ENCODE assay signal across 9 mouse cellular contexts in genomic region chr2:25267241-25267640, GRCm38 (mm10). TPM values are rescaled to one million over a fixed set of nuclear protein-coding genes. Genes with fewer than 3 reads are reported as not detected.
DNase-seq lines count a peak whose midpoint lies in the region; ATAC-seq and TF ChIP-seq lines count a peak whose summit lies in the region.
"Had no signal": no experiment of that assay in that cellular context is flagged by ENCODE, and none has a peak within 500 bp of the region (broad histone marks: within the 10 kb centered on the region; RNA-seq: fewer than 3 reads in every experiment).

No protein-coding gene starts in this region.

- H3K36me3 ChIP-seq in erythroblast, embryonic 14.5 days (ENCODE audit: control insufficient read depth), result peaks cover 52% of the 10 kb centered on the region
- peaks cover 33% of the 10 kb centered on the region for H3K36me3 ChIP-seq in midbrain, embryonic 13.5 days
- peaks cover 5% of the 10 kb centered on the region; the same call in 1 of the 2 replicates for H3K36me3 ChIP-seq in midbrain, embryonic 16.5 days (ENCODE audit: control insufficient read depth, insufficient read depth, low read length)
- H3K36me3 ChIP-seq in intestine, embryonic 15.5 days, result peaks cover 24% of the 10 kb centered on the region
- H3K36me3 ChIP-seq in thymus, adult 2 months (ENCODE audit: control insufficient read depth, insufficient read depth, low read length), result peaks cover 12% of the 10 kb centered on the region

- no peak for ATAC-seq in erythroblast, adult 5-6 weeks (replicated peaks; ENCODE audit: low FRiP score, poor library complexity, severe bottlenecking)
- no peak for ATAC-seq in midbrain, embryonic 13.5 days
- no peak for ATAC-seq in midbrain, embryonic 16.5 days
- ATAC-seq in intestine, embryonic 15.5 days, result no peak; the same call in 1 of the 2 replicates

- H3K4me1 ChIP-seq in erythroblast, embryonic 14.5 days (ENCODE audit: control insufficient read depth), result peaks cover 89% of the 10 kb centered on the region
- peaks cover 69% of the 10 kb centered on the region for H3K4me1 ChIP-seq in midbrain, embryonic 13.5 days (replicated peaks)
- peaks cover 59% of the 10 kb centered on the region for H3K4me1 ChIP-seq in midbrain, embryonic 16.5 days (ENCODE audit: control insufficient read depth, insufficient read depth, low read length)
- peaks cover 53% of the 10 kb centered on the region for H3K4me1 ChIP-seq in intestine, embryonic 15.5 days (replicated peaks)
- H3K4me1 ChIP-seq in thymus, adult 2 months (replicated peaks; ENCODE audit: control insufficient read depth, insufficient read depth, low read length), result peaks cover 31% of the 10 kb centered on the region

- DNase-seq in telencephalon, adult 2 months (ENCODE audit: low read depth, low spot score), result peak; percentile 62
- DNase-seq in ovary, postnatal 10 days (ENCODE audit: low spot score), result no peak
- DNase-seq in thymus, adult 2 months, result no peak

- H3K27ac ChIP-seq in midbrain, embryonic 13.5 days, result peak overlapping the region; percentile 26; the same call in 1 of the 2 replicates
- no peak overlapping the region for H3K27ac ChIP-seq in midbrain, embryonic 16.5 days (ENCODE audit: low read length)
- peak overlapping the region; percentile 77 for H3K27ac ChIP-seq in intestine, embryonic 15.5 days
- H3K27ac ChIP-seq in thymus, adult 2 months (ENCODE audit: control insufficient read depth, insufficient read depth, low read length), result no peak overlapping the region
- H3K27ac ChIP-seq: limb, embryonic 15.5 days had no signal

- peak overlapping the region; percentile 100 for H3K4me2 ChIP-seq in midbrain, embryonic 13.5 days (replicated peaks)
- no peak overlapping the region for H3K4me2 ChIP-seq in midbrain, embryonic 16.5 days (ENCODE audit: low read length)
- H3K4me2 ChIP-seq in intestine, embryonic 15.5 days (replicated peaks), result peak overlapping the region; percentile 97
- H3K4me2 ChIP-seq: limb, embryonic 15.5 days had no signal

- peak overlapping the region; percentile 23; the same call in 1 of the 2 replicates for H3K9ac ChIP-seq in midbrain, embryonic 13.5 days (replicated peaks)
- no peak overlapping the region; the same call in 1 of the 2 replicates for H3K9ac ChIP-seq in midbrain, embryonic 16.5 days (ENCODE audit: low read depth, low read length)
- 0 out of 2 replicates have a peak overlapping the region, but pooled peaks have one; percentile 0 for H3K9ac ChIP-seq in intestine, embryonic 15.5 days
- H3K9ac ChIP-seq: limb, embryonic 15.5 days had no signal

- H3K4me3 ChIP-seq in erythroblast, embryonic 14.5 days (replicated peaks), result peak overlapping the region; percentile 7
- no peak overlapping the region for H3K4me3 ChIP-seq in midbrain, embryonic 13.5 days (replicated peaks)
- H3K4me3 ChIP-seq in midbrain, embryonic 16.5 days (ENCODE audit: low read depth, low read length), result no peak overlapping the region
- H3K4me3 ChIP-seq in intestine, embryonic 15.5 days (replicated peaks), result no peak overlapping the region
- no peak overlapping the region for H3K4me3 ChIP-seq in thymus, adult 2 months (ENCODE audit: control insufficient read depth, insufficient read depth, low read length)
- H3K4me3 ChIP-seq: limb, embryonic 15.5 days had no signal

- TF ChIP-seq CTCF in thymus, adult 2 months (IDR thresholded peaks at IDR 0.05; ENCODE audit: borderline replicate concordance, control insufficient read depth, extremely low read depth, insufficient read depth, low read length, poor library complexity), result no peak

- no peaks in the 10 kb centered on the region for H3K9me3 ChIP-seq in erythroblast, embryonic 14.5 days (ENCODE audit: control insufficient read depth, low read length)
- no peaks in the 10 kb centered on the region for H3K9me3 ChIP-seq in midbrain, embryonic 13.5 days
- no peaks in the 10 kb centered on the region for H3K9me3 ChIP-seq in midbrain, embryonic 16.5 days (replicated peaks; ENCODE audit: control insufficient read depth, low read length, poor library complexity, severe bottlenecking)
- no peaks in the 10 kb centered on the region for H3K9me3 ChIP-seq in intestine, embryonic 15.5 days
- H3K9me3 ChIP-seq: limb, embryonic 15.5 days had no signal

- H3K27me3 ChIP-seq in erythroblast, embryonic 14.5 days (ENCODE audit: control insufficient read depth), result no peaks in the 10 kb centered on the region
- H3K27me3 ChIP-seq in midbrain, embryonic 13.5 days, result peaks cover 16% of the 10 kb centered on the region
- peaks cover 6% of the 10 kb centered on the region for H3K27me3 ChIP-seq in midbrain, embryonic 16.5 days (ENCODE audit: control insufficient read depth, insufficient read depth, low read depth, low read length)
- H3K27me3 ChIP-seq in intestine, embryonic 15.5 days (replicated peaks), result peaks cover 6% of the 10 kb centered on the region
- H3K27me3 ChIP-seq in thymus, adult 2 months (ENCODE audit: control insufficient read depth, insufficient read depth, low read length), result no peaks in the 10 kb centered on the region

- TF ChIP-seq POLR2A in thymus, adult 2 months (IDR thresholded peaks at IDR 0.05; ENCODE audit: control insufficient read depth, extremely low read depth, insufficient read depth, low read length, poor library complexity), result no peak

RNA-seq across cellular contexts. Expression of gene Tprn, which starts 4.8 kb away (rescaled TPM):
- polyA plus RNA-seq in erythroblast, embryonic 14.5 days (2012), result 0.82 and 1.3 TPM in 2 replicates
- 1.5 and 4.0 TPM in 2 replicates for total RNA-seq in erythroblast, adult 5-6 weeks (2015; ENCODE audit: low replicate concordance)
- total RNA-seq in erythroblast, adult 5-6 weeks (2017; ENCODE audit: low replicate concordance), result 0.26 and 2.6 TPM in 2 replicates
- polyA plus RNA-seq in midbrain, embryonic 13.5 days (2015; fragmentation: Nextera tagmentation; extraction: Ambion mirVana), result 11.4 and 13.3 TPM in 2 replicates
- polyA plus RNA-seq in midbrain, embryonic 16.5 days (2015; fragmentation: Nextera tagmentation; extraction: Ambion mirVana), result 15.6 and 15.9 TPM in 2 replicates
- 20.7 and 23.6 TPM in 2 replicates for polyA plus RNA-seq in intestine, embryonic 15.5 days (2015; fragmentation: Nextera tagmentation; extraction: Ambion mirVana)
- 24.4 and 25.9 TPM in 2 replicates for polyA plus RNA-seq in thymus, adult 2 months (2012; rRNA removed)

RNA-seq across cellular contexts. Expression of gene Ssna1, which starts 5.0 kb away (rescaled TPM):
- 22.8 and 24.1 TPM in 2 replicates for polyA plus RNA-seq in erythroblast, embryonic 14.5 days (2012)
- total RNA-seq in erythroblast, adult 5-6 weeks (2015; ENCODE audit: low replicate concordance), result 36.5 and 67.5 TPM in 2 replicates
- 9.9 and 24.8 TPM in 2 replicates for total RNA-seq in erythroblast, adult 5-6 weeks (2017; ENCODE audit: low replicate concordance)
- polyA plus RNA-seq in midbrain, embryonic 13.5 days (2015; fragmentation: Nextera tagmentation; extraction: Ambion mirVana), result 205 and 216 TPM in 2 replicates
- polyA plus RNA-seq in midbrain, embryonic 16.5 days (2015; fragmentation: Nextera tagmentation; extraction: Ambion mirVana), result 172 and 175 TPM in 2 replicates
- 200 and 212 TPM in 2 replicates for polyA plus RNA-seq in intestine, embryonic 15.5 days (2015; fragmentation: Nextera tagmentation; extraction: Ambion mirVana)
- 164 and 182 TPM in 2 replicates for polyA plus RNA-seq in thymus, adult 2 months (2012; rRNA removed)

RNA-seq across cellular contexts. Expression of gene Anapc2, which starts 5.0 kb away (rescaled TPM):
- 2.1 and 2.2 TPM in 2 replicates for polyA plus RNA-seq in erythroblast, embryonic 14.5 days (2012)
- total RNA-seq in erythroblast, adult 5-6 weeks (2015; ENCODE audit: low replicate concordance), result 8.4 and 12.9 TPM in 2 replicates
- total RNA-seq in erythroblast, adult 5-6 weeks (2017; ENCODE audit: low replicate concordance), result 9.2 and 18.7 TPM in 2 replicates
- 147 and 149 TPM in 2 replicates for polyA plus RNA-seq in midbrain, embryonic 13.5 days (2015; fragmentation: Nextera tagmentation; extraction: Ambion mirVana)
- polyA plus RNA-seq in midbrain, embryonic 16.5 days (2015; fragmentation: Nextera tagmentation; extraction: Ambion mirVana), result 141 and 144 TPM in 2 replicates
- 95.8 and 103 TPM in 2 replicates for polyA plus RNA-seq in intestine, embryonic 15.5 days (2015; fragmentation: Nextera tagmentation; extraction: Ambion mirVana)
- 141 and 144 TPM in 2 replicates for polyA plus RNA-seq in thymus, adult 2 months (2012; rRNA removed)

RNA-seq across cellular contexts. Expression of gene Tmem203, which starts 12.0 kb away (rescaled TPM):
- 0.99 and 1.6 TPM in 2 replicates for polyA plus RNA-seq in erythroblast, embryonic 14.5 days (2012)
- 2.5 and 8.8 TPM in 2 replicates for total RNA-seq in erythroblast, adult 5-6 weeks (2015; ENCODE audit: low replicate concordance)
- 2.2 and 3.7 TPM in 2 replicates for total RNA-seq in erythroblast, adult 5-6 weeks (2017; ENCODE audit: low replicate concordance)
- 18.6 and 19.6 TPM in 2 replicates for polyA plus RNA-seq in midbrain, embryonic 13.5 days (2015; fragmentation: Nextera tagmentation; extraction: Ambion mirVana)
- 12.4 and 12.7 TPM in 2 replicates for polyA plus RNA-seq in midbrain, embryonic 16.5 days (2015; fragmentation: Nextera tagmentation; extraction: Ambion mirVana)
- 22.8 and 23.2 TPM in 2 replicates for polyA plus RNA-seq in intestine, embryonic 15.5 days (2015; fragmentation: Nextera tagmentation; extraction: Ambion mirVana)
- polyA plus RNA-seq in thymus, adult 2 months (2012; rRNA removed), result 66.1 and 79.1 TPM in 2 replicates

RNA-seq across cellular contexts. Expression of gene AL732309.1, which starts 20.6 kb away (rescaled TPM):
- 0.06 and 0.18 TPM in 2 replicates for polyA plus RNA-seq in erythroblast, embryonic 14.5 days (2012)
- total RNA-seq in erythroblast, adult 5-6 weeks (2015; ENCODE audit: low replicate concordance), result 2.1 and 3.3 TPM in 2 replicates
- total RNA-seq in erythroblast, adult 5-6 weeks (2017; ENCODE audit: low replicate concordance), result 1.6 TPM in 1 of 2 replicates, not detected in the other
- 4.9 and 5.1 TPM in 2 replicates for polyA plus RNA-seq in midbrain, embryonic 13.5 days (2015; fragmentation: Nextera tagmentation; extraction: Ambion mirVana)
- polyA plus RNA-seq in midbrain, embryonic 16.5 days (2015; fragmentation: Nextera tagmentation; extraction: Ambion mirVana), result 4.3 and 4.7 TPM in 2 replicates
- 4.3 and 5.5 TPM in 2 replicates for polyA plus RNA-seq in intestine, embryonic 15.5 days (2015; fragmentation: Nextera tagmentation; extraction: Ambion mirVana)
- polyA plus RNA-seq in thymus, adult 2 months (2012; rRNA removed), result 41.1 and 43.0 TPM in 2 replicates

Comparison
In these comparisons a context has a peak if more than half of its experiments do, and no peak if none do; other contexts are left out.
1. H3K27ac ChIP-seq: peak in midbrain, embryonic 13.5 days (single experiment) and intestine, embryonic 15.5 days (single experiment); none in midbrain, embryonic 16.5 days (single experiment) and thymus, adult 2 months (single experiment).
2. RNA of gene Anapc2, which starts 5.0 kb away (polyA plus RNA-seq): 147 to 149 TPM in midbrain, embryonic 13.5 days, 141 to 144 TPM in thymus, adult 2 months, 141 to 144 TPM in midbrain, embryonic 16.5 days and 95.8 to 103 TPM in intestine, embryonic 15.5 days; 2.1 to 2.2 TPM in erythroblast, embryonic 14.5 days; every median in the first group is over 10 times any median in the second.